ENCODE assay signal across 8 mouse cellular contexts in genomic region chr6:54592938-54593535, GRCm38 (mm10). TPM values are rescaled to one million over a fixed set of nuclear protein-coding genes. Genes with fewer than 3 reads are reported as not detected.
DNase-seq lines count a peak whose midpoint lies in the region; ATAC-seq lines count a peak whose summit lies in the region.

No protein-coding gene starts in this region.

- peak overlapping the region; percentile 60 for H3K9ac ChIP-seq in intestine, embryonic 15.5 days

- peak overlapping the region; percentile 61 for H3K27ac ChIP-seq in intestine, embryonic 15.5 days

- under 1% methylated on average over 20 of the region's 20 CpGs for WGBS in intestine, embryonic 15.5 days

- peak; percentile 85 for ATAC-seq in intestine, embryonic 15.5 days

- DNase-seq in adrenal gland, postnatal 10 days: peak; percentile 94
- peak; percentile 83 for DNase-seq in embryo, embryonic 9.5 days (ENCODE audit: extremely low spot score)
- DNase-seq in gastrocnemius, postnatal 4 days (ENCODE audit: low spot score in 2 of 2): peak; percentile 84 to 93
- peak; percentile 96 to 98 for DNase-seq in left cerebral cortex, postnatal 25 days (ENCODE audit: low spot score in 2 of 2)
- DNase-seq in mesoderm, embryonic 11.5 days (ENCODE audit: low read depth, low spot score): peak; percentile 89
- peak; percentile 96 for DNase-seq in right cerebral cortex, postnatal 25 days
- peak; percentile 88 to 93 for DNase-seq in urinary bladder, postnatal 36 days (ENCODE audit: low spot score in 2 of 2)

- H3K9me3 ChIP-seq in intestine, embryonic 15.5 days: no peaks in the 10 kb centered on the region

- no peaks in the 10 kb centered on the region for H3K36me3 ChIP-seq in intestine, embryonic 15.5 days

- peak overlapping the region; percentile 76 for H3K4me2 ChIP-seq in intestine, embryonic 15.5 days (replicated peaks)

- H3K27me3 ChIP-seq in intestine, embryonic 15.5 days (replicated peaks): no peaks in the 10 kb centered on the region

- intact Hi-C loops in left cerebral cortex, postnatal 25 days (cut with DNase I): loop anchor here (2.0 to 10.0 kb wide), 3 partner anchors 224 to 572 kb away; partner anchors contain the start of genes Ggct and Znrf2

- H3K4me1 ChIP-seq in intestine, embryonic 15.5 days (replicated peaks): peaks cover 18% of the 10 kb centered on the region

- peak overlapping the region; percentile 45 for H3K4me3 ChIP-seq in intestine, embryonic 15.5 days (replicated peaks)

RNA-seq across cellular contexts. Expression of gene Plekha8, which starts 1.9 kb away (rescaled TPM):
- total RNA-seq in adrenal gland, postnatal 10 days (2021): 10 to 100 TPM; 15.8 to 17.6 TPM
- total RNA-seq in gastrocnemius, postnatal 4 days (2021): 1 to 10 TPM; 8.1 to 9.1 TPM
- 6.2 and 6.4 TPM in 2 replicates for polyA plus RNA-seq in intestine, embryonic 15.5 days (2015; fragmentation: Nextera tagmentation; extraction: Ambion mirVana)
- 10 to 100 TPM; 11.3 to 12.3 TPM for total RNA-seq in left cerebral cortex, postnatal 25 days (2021)

RNA-seq across cellular contexts. Expression of gene Fkbp14, which starts 4.1 kb away (rescaled TPM):
- total RNA-seq in adrenal gland, postnatal 10 days (2021): 10 to 100 TPM; 19.8 to 20.7 TPM
- total RNA-seq in gastrocnemius, postnatal 4 days (2021): 10 to 100 TPM; 31.6 to 35.2 TPM
- 23.1 and 24.3 TPM in 2 replicates for polyA plus RNA-seq in intestine, embryonic 15.5 days (2015; fragmentation: Nextera tagmentation; extraction: Ambion mirVana)
- 1 to 10 TPM; 8.5 to 9.0 TPM for total RNA-seq in left cerebral cortex, postnatal 25 days (2021)

RNA-seq across cellular contexts. Expression of gene Scrn1, which starts 26.7 kb away (rescaled TPM):
- total RNA-seq in adrenal gland, postnatal 10 days (2021): 10 to 100 TPM; 18.1 to 27.5 TPM
- total RNA-seq in gastrocnemius, postnatal 4 days (2021): 10 to 100 TPM; 11.8 to 12.7 TPM
- 5.9 and 6.4 TPM in 2 replicates for polyA plus RNA-seq in intestine, embryonic 15.5 days (2015; fragmentation: Nextera tagmentation; extraction: Ambion mirVana)
- total RNA-seq in left cerebral cortex, postnatal 25 days (2021): 100 to 1,000 TPM; 143 to 145 TPM

Comparison
In these comparisons a context has a peak if more than half of its experiments do, and no peak if none do; other contexts are left out.
1. Peak in every context shown above with its lines: DNase-seq, ATAC-seq, H3K4me3 ChIP-seq and H3K27ac ChIP-seq.
2. RNA of gene Scrn1, which starts 26.7 kb away (total RNA-seq): 143 to 145 TPM in left cerebral cortex, postnatal 25 days; 18.1 to 27.5 TPM in adrenal gland, postnatal 10 days and 11.8 to 12.7 TPM in gastrocnemius, postnatal 4 days; every median in the first group is over 4 times any median in the second.